Mouse (Mus musculus) neural tube, embryonic 13.5 days (tissue): ENCODE measurements around the gene Sik2. TPM values are rescaled to one million over a fixed set of nuclear protein-coding genes. Genes with fewer than 3 reads are reported as not detected.

ENCODE experiments used
- ATAC-seq: fragments of 200-750 bp; cut with Nextera tagmentation; 2 replicates; pipeline ENCODE4 v1.8.0; 2017; ENCODE audit warnings: low read depth, mild to moderate bottlenecking, moderate TSS enrichment, moderate library complexity
- H3K27ac ChIP-seq: fragments of 300-500 bp; sonication (generic); replicated peaks from 2 replicates; pipeline ENCODE4 v1.5.1; 2015; ENCODE audit warnings: moderate library complexity, mild to moderate bottlenecking, inconsistent platforms
- H3K27me3 ChIP-seq: fragments of 300-500 bp; sonication (generic); 2 replicates; pipeline ENCODE4 v1.6.1; 2015; ENCODE audit warnings: mild to moderate bottlenecking, inconsistent platforms
- H3K36me3 ChIP-seq: fragments of 300-500 bp; sonication (generic); 2 replicates; pipeline ENCODE4 v1.6.1; 2015; ENCODE audit warnings: mild to moderate bottlenecking, inconsistent platforms
- H3K4me1 ChIP-seq: fragments of 300-500 bp; sonication (generic); replicated peaks from 2 replicates; pipeline ENCODE4 v1.6.1; 2015; ENCODE audit warnings: inconsistent platforms
- H3K4me2 ChIP-seq: fragments of 300-500 bp; sonication (generic); 2 replicates; pipeline ENCODE4 v1.6.1; 2015; ENCODE audit warnings: inconsistent platforms, mild to moderate bottlenecking, moderate library complexity
- H3K4me3 ChIP-seq: fragments of 300-500 bp; sonication (generic); 2 replicates; pipeline ENCODE4 v1.5.1; 2015; ENCODE audit warnings: mild to moderate bottlenecking, inconsistent platforms
- H3K9ac ChIP-seq: fragments of 300-500 bp; sonication (generic); 2 replicates; pipeline ENCODE4 v1.6.1; 2015; ENCODE audit warnings: moderate library complexity, mild to moderate bottlenecking, inconsistent platforms
- H3K9me3 ChIP-seq: fragments of 300-500 bp; sonication (generic); 2 replicates; pipeline ENCODE4 v1.6.1; 2016; ENCODE audit warnings: inconsistent platforms
- WGBS: fragments of 180-500 bp; shearing (Covaris S2); methylation state at CpG from one replicate; pipeline ENCODE4 v1.1.7; 2015; 5-methylcytosine and 5-hydroxymethylcytosine counted together
- polyA plus RNA-seq: library from polyadenylated mRNA; unstranded; fragments of >200 nt; fragmentation: Nextera tagmentation; extraction: Ambion mirVana; gene quantifications from 2 replicates; pipeline ENCODE4 v1.2.1, GENCODE M21; 2015

The Sik2 gene
- polyA plus RNA-seq, result 15.5 and 18.0 TPM in 2 replicates

DNA sequence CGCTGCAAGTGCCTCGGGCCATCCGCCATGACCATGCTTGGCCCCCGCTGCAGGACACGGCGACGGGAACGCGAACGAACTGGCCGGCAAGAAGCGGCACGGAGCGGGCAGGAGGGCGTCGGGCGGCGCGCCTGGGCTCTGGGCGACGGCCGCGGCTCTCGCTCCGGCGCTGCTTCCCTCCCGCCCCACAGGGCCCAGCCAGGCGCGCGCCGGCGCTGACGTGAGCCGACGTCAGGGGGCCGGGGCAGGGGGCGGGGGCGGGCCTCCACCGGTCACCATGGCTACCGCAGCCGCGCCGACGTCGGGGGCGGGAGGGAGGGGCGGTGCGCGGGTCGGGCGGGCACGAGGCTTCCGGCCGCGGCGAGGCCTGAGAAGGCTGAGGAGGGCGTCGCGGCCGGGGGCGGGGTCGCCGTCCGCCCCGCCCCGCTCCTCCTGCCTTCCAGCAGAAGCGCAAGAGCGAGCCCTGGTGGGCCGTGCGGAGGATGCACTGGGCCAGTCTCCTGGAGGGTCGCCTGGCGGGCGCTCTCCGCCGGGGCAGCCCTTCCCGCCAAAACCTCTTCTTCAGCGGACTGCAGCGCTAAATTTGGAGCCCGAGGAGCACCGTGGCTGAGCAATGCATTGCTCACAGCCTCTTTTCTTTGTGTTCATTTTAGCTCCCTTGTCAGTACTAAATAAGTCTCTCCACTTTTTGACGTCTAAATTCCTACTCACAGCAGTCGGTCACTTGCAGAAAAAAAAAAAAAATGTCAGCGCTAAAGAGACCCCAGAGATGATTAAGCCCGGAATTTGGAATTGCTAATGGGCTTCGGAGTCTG lies at the start of gene Sik2:
Gene Sik2 (minus strand): TSS at position 233 of the 815 bp plus-strand sequence.
- WGBS, result under 1% methylated on average over 53 of the region's 85 CpGs
- peaks cover 10% of the 10 kb centered on the region; the same call in 1 of the 2 replicates for H3K27me3 ChIP-seq
- peaks cover 13% of the 10 kb centered on the region for H3K4me1 ChIP-seq
- ATAC-seq, result peak; percentile 97
- no peaks in the 10 kb centered on the region for H3K9me3 ChIP-seq
- H3K36me3 ChIP-seq, result no peaks in the 10 kb centered on the region
- H3K4me2 ChIP-seq, result peak within 1 kb of the TSS; percentile 84
- peak within 1 kb of the TSS; percentile 59 for H3K4me3 ChIP-seq
- H3K27ac ChIP-seq, result peak within 1 kb of the TSS; percentile 87
- peak within 1 kb of the TSS; percentile 91 for H3K9ac ChIP-seq

- no peak for ATAC-seq
- Histone ChIP-seq H3K9me3 (no peaks in the 10 kb centered on the region), H3K4me1 (no peaks in the 10 kb centered on the region), H3K27me3 (no peaks in the 10 kb centered on the region), H3K27ac (no peak overlapping the region), H3K9ac (no peak overlapping the region), H3K36me3 (no peaks in the 10 kb centered on the region), H3K4me2 (no peak overlapping the region), H3K4me3 (no peak overlapping the region)
- 75% methylated on average over 3 of the region's 3 CpGs for WGBS
Measured at GRCm38 (mm10) chr9:51056360-51057324, 47.8 kb upstream of the Sik2 start.

DNA sequence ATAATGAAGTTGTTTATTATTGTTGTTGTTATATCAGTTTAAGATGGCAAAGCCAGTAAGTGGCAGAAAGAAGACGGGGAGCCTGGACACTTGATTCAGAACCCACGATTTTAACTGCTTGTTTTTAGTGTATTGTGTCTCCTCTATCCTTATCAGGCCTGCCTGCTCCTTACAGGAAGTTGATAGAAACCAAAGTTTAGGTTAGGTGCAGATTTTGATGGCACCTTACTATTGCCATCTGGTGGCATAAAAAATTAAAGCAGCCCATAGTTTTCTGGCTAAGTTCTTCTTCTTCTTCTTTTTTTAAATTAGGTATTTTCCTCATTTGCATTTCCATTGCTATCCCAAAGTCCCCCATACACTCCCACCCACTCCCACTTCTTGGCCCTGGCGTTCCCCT lies 43.3 kb upstream of the Sik2 start:
- 82% methylated on average over 3 of the region's 3 CpGs for WGBS
- no peaks in the 10 kb centered on the region for H3K36me3 ChIP-seq

GRCm38 (mm10) chr9:51042136-51042535 lies 33.3 kb upstream of the Sik2 start:
- WGBS, result 74% methylated on average over 6 of the region's 6 CpGs
- H3K36me3 ChIP-seq, result no peaks in the 10 kb centered on the region
- no peak overlapping the region for H3K9ac ChIP-seq
- H3K4me3 ChIP-seq, result no peak overlapping the region
- no peaks in the 10 kb centered on the region for H3K4me1 ChIP-seq
- H3K4me2 ChIP-seq, result no peak overlapping the region
- no peaks in the 10 kb centered on the region for H3K9me3 ChIP-seq
- H3K27me3 ChIP-seq, result no peaks in the 10 kb centered on the region
- no peak overlapping the region for H3K27ac ChIP-seq
- no peak for ATAC-seq

More for the DNA sequence above, 43.3 kb upstream of the Sik2 start:
- H3K4me1 ChIP-seq, result no peaks in the 10 kb centered on the region
- no peak overlapping the region for H3K9ac ChIP-seq
- H3K4me2 ChIP-seq, result no peak overlapping the region
- ATAC-seq, result no peak
- H3K4me3 ChIP-seq, result no peak overlapping the region
- no peaks in the 10 kb centered on the region for H3K27me3 ChIP-seq
- H3K27ac ChIP-seq, result no peak overlapping the region
- no peaks in the 10 kb centered on the region for H3K9me3 ChIP-seq

- Histone ChIP-seq H3K27ac (no peak overlapping the region), H3K4me2 (no peak overlapping the region), H3K27me3 (no peaks in the 10 kb centered on the region), H3K36me3 (no peaks in the 10 kb centered on the region), H3K4me1 (no peaks in the 10 kb centered on the region), H3K4me3 (no peak overlapping the region), H3K9ac (no peak overlapping the region), H3K9me3 (no peaks in the 10 kb centered on the region)
- no peak for ATAC-seq
- 89% methylated on average over 7 of the region's 7 CpGs for WGBS
Measured at GRCm38 (mm10) chr9:51041491-51041980, 32.7 kb upstream of the Sik2 start.

DNA sequence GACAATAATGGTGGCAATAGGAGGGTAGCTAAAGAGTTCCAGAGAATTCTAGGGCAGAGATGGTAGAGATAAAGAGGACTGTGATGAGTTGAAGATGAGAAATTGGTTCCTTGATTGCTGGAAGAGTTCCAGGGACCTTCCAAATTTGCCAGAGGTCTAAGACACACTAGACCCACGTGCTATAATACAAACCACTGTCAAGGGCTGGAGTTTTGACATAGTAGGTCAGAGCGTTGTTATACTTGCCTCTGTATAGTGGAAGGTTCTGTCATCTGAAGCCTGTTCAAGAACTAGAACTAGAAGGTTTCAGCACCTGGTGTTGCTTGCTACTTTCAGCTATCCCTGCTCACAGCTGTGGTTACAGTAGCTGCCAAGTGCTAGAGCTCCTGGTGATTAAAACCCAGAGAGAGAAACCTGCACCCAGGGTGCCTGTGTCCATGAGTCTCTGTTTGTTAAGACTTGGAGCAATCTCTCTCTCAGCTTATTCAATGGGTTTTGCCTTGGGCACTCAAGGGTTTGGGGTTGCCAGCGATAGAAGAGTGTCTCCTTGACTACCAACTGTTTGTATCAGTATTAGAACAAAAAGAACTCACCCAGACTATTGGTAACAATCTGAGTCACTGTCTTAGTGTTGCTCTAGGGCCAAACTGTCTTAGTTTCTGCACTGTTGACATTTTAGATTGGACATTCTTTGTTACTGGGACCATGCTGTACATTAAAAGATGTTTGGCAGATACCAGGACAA lies 24.1 kb upstream of the Sik2 start:
- Histone ChIP-seq H3K9ac (no peak overlapping the region), H3K4me2 (no peak overlapping the region), H3K27ac (no peak overlapping the region), H3K36me3 (no peaks in the 10 kb centered on the region), H3K27me3 (no peaks in the 10 kb centered on the region), H3K4me3 (no peak overlapping the region), H3K9me3 (no peaks in the 10 kb centered on the region), H3K4me1 (no peaks in the 10 kb centered on the region)
- no peak for ATAC-seq
- WGBS, result 85% methylated on average over 3 of the region's 3 CpGs

- ATAC-seq, result no peak
- Histone ChIP-seq H3K9me3 (no peaks in the 10 kb centered on the region), H3K36me3 (no peaks in the 10 kb centered on the region), H3K4me3 (no peak overlapping the region), H3K9ac (no peak overlapping the region), H3K27me3 (no peaks in the 10 kb centered on the region), H3K4me2 (no peak overlapping the region), H3K27ac (no peak overlapping the region), H3K4me1 (no peaks in the 10 kb centered on the region)
- WGBS, result 49% methylated on average over 8 of the region's 8 CpGs
Measured at GRCm38 (mm10) chr9:51032291-51032690, 23.4 kb upstream of the Sik2 start.

DNA sequence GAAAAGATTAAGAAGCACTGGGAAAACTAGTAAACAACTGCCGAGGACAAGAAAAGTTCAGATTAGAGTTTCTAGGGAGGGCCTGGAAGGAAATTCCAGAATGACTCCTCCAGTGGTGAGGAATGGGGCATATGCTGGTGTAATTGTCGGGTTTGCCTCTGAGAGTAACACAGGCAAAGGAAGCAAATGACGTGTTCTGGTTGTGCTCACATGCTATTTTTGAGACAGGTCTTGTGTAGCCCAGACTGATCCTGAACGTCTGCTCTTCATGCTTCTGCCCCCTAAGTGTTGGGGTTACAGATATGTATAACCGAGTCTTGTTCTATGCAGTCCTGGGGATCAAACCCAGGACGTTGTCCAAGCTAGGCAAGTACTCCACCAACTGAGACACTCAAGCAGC lies 22.7 kb upstream of the Sik2 start:
- no peaks in the 10 kb centered on the region for H3K4me1 ChIP-seq
- ATAC-seq, result no peak
- no peak overlapping the region for H3K4me3 ChIP-seq
- no peaks in the 10 kb centered on the region for H3K27me3 ChIP-seq
- H3K4me2 ChIP-seq, result no peak overlapping the region
- H3K9me3 ChIP-seq, result no peaks in the 10 kb centered on the region
- no peak overlapping the region for H3K9ac ChIP-seq
- no peaks in the 10 kb centered on the region for H3K36me3 ChIP-seq
- H3K27ac ChIP-seq, result no peak overlapping the region
- 69% methylated on average over 6 of the region's 6 CpGs for WGBS

GRCm38 (mm10) chr9:51030147-51030546 lies 21.3 kb upstream of the Sik2 start:
- H3K4me1 ChIP-seq, result no peaks in the 10 kb centered on the region
- no peak overlapping the region for H3K9ac ChIP-seq
- H3K36me3 ChIP-seq, result no peaks in the 10 kb centered on the region
- no peak for ATAC-seq
- H3K4me2 ChIP-seq, result no peak overlapping the region
- 59% methylated on average over 1 of the region's 1 CpGs for WGBS
- H3K27ac ChIP-seq, result no peak overlapping the region
- H3K4me3 ChIP-seq, result no peak overlapping the region
- no peaks in the 10 kb centered on the region for H3K9me3 ChIP-seq
- H3K27me3 ChIP-seq, result no peaks in the 10 kb centered on the region

GRCm38 (mm10) chr9:51026952-51027351 lies 18.1 kb upstream of the Sik2 start:
- WGBS, result 84% methylated on average over 1 of the region's 1 CpGs
- H3K4me2 ChIP-seq, result no peak overlapping the region
- no peaks in the 10 kb centered on the region for H3K4me1 ChIP-seq
- no peak for ATAC-seq
- no peak overlapping the region for H3K4me3 ChIP-seq
- no peaks in the 10 kb centered on the region for H3K9me3 ChIP-seq
- no peaks in the 10 kb centered on the region for H3K27me3 ChIP-seq
- no peak overlapping the region for H3K27ac ChIP-seq
- no peaks in the 10 kb centered on the region for H3K36me3 ChIP-seq
- H3K9ac ChIP-seq, result no peak overlapping the region

DNA sequence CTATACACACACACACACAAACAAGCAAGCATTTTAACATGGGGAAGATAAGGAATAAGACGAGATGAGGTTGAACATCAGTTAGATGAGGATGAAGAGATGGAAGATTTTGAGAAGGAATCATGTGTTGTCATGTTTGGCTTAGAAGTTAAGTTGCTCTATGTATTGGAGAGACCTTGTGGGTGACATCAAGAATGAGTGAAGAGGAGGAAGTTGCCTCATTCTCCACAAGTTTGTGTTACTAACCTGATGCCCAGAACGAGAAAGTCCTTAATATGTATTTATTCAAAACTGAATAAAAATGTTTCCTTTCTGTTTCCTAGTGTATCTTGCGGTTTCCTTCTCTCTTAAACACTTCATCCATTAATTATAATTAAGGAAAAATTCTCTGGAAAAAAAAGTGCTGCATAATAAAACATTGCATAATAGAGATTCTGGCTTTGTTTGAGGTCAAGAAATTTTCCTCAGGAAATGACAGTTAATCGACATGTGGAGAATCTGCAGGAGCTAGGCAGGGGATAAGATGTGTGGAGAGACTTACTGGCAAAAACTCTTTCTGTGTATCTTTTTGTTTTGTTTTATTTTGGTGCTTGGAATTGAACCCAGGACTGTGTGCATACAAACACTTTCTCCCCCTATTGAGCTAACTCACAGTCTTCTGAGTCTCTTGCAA lies 12.4 kb upstream of the Sik2 start:
- no peaks in the 10 kb centered on the region for H3K36me3 ChIP-seq
- no peak overlapping the region for H3K4me3 ChIP-seq
- H3K4me2 ChIP-seq, result no peak overlapping the region
- H3K27me3 ChIP-seq, result no peaks in the 10 kb centered on the region
- no peak overlapping the region for H3K9ac ChIP-seq
- no peak for ATAC-seq
- no peaks in the 10 kb centered on the region for H3K9me3 ChIP-seq
- 89% methylated on average over 4 of the region's 4 CpGs for WGBS
- no peak overlapping the region for H3K27ac ChIP-seq
- H3K4me1 ChIP-seq, result no peaks in the 10 kb centered on the region
